Mouse (Mus musculus): ENCODE measurements around the gene 0610009B22Rik. TPM values are rescaled to one million over a fixed set of nuclear protein-coding genes. Genes with fewer than 3 reads are reported as not detected.
A peak's percentile ranks its signal among the peaks of the same experiment; 100 is the strongest.

Gene 0610009B22Rik
- polyA plus RNA-seq, 1 experiment from 2014 or later = 81.0 TPM

DNA sequence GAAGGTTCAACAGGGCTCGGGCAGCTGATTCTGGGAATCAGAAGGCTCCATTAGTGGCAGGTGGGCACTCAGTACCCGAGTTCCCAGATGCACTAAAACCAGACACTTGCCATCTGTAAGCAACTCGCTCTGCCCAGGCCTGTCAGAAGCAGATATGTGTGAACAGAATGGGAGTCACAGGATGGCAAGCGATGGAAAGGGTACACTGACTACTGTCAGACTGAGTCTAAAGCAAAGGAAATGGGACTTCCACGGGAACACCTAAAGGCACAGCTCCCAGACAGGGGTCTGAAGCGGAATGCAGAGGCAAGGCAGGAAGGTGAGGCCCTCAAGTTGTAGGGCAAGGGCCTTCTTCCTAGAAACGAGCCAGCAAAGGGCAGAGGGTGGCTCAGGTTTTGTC, 42.4 kb downstream of the 0610009B22Rik start:
- DNase-seq (no peak), ATAC-seq (ENCODE audit: insufficient read depth) (no peak)
- Histone ChIP-seq H3K4me3 (ENCODE audit: low read depth, low read length) (no peak overlapping the region), H3K27ac (ENCODE audit: low read depth) (peak overlapping the region; percentile 50), H3K9ac (no peak overlapping the region; the same call in 1 of the 2 replicates), H3K36me3 (ENCODE audit: insufficient read depth) (peaks cover 33% of the 10 kb centered on the region), H3K4me1 (ENCODE audit: insufficient read depth) (peaks cover 8% of the 10 kb centered on the region; the same call in 1 of the 2 replicates), H3K27me3 (ENCODE audit: insufficient read depth, low read length) (no peaks in the 10 kb centered on the region; the same call in 1 of the 2 replicates), H3K4me2 (no peak overlapping the region), H3K9me3 (ENCODE audit: low read depth, low read length) (no peaks in the 10 kb centered on the region)
- WGBS = 71% methylated on average over 7 of the region's 7 CpGs
- TF ChIP-seq CTCF (IDR thresholded peaks at IDR 0.05; ENCODE audit: low read depth) = no peak

DNA sequence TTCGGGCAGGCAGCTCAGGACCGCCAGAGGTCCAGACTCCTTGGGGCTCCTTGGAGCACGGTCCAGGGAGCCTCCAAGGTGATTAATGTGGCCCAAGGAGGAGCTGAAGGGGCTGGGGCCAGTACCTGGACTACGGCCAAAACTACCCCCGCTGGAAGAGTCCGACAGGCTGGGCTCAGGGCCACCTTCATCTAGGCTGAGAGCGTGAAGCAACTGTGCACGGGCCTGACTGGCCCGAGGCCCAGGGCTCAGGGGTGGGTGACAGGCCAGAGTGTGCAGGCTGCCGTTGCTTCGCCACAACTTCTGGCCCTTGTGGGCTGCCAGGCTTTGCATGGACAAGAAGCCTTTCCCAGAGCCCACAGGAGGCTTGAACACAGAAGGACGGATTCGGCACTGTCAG, 43.4 kb downstream of the 0610009B22Rik start:
- 41% methylated on average over 13 of the region's 13 CpGs for WGBS
- ATAC-seq (ENCODE audit: insufficient read depth) = 0 out of 2 replicates have a peak, but pooled peaks have one; percentile 19
- H3K9me3 ChIP-seq (ENCODE audit: low read depth, low read length) = no peaks in the 10 kb centered on the region
- H3K9ac ChIP-seq = no peak overlapping the region
- peak; percentile 61 for DNase-seq
- H3K27ac ChIP-seq (ENCODE audit: low read depth) = no peak overlapping the region; the same call in 1 of the 2 replicates
- H3K27me3 ChIP-seq (ENCODE audit: insufficient read depth, low read length) = no peaks in the 10 kb centered on the region; the same call in 1 of the 2 replicates
- TF ChIP-seq CTCF (IDR thresholded peaks at IDR 0.05; ENCODE audit: low read depth) = no peak
- H3K4me3 ChIP-seq (ENCODE audit: low read depth, low read length) = no peak overlapping the region
- peaks cover 33% of the 10 kb centered on the region for H3K36me3 ChIP-seq (ENCODE audit: insufficient read depth)
- H3K4me2 ChIP-seq = peak overlapping the region; percentile 10; the same call in 1 of the 2 replicates
- H3K4me1 ChIP-seq (ENCODE audit: insufficient read depth) = peaks cover 8% of the 10 kb centered on the region; the same call in 1 of the 2 replicates

- Histone ChIP-seq H3K9ac (no peak overlapping the region), H3K4me2 (peak overlapping the region; percentile 1; the same call in 1 of the 2 replicates), H3K27ac (ENCODE audit: low read depth) (no peak overlapping the region), H3K36me3 (ENCODE audit: insufficient read depth) (peaks cover 33% of the 10 kb centered on the region), H3K4me3 (ENCODE audit: low read depth, low read length) (no peak overlapping the region), H3K9me3 (ENCODE audit: low read depth, low read length) (no peaks in the 10 kb centered on the region), H3K4me1 (ENCODE audit: insufficient read depth) (peaks cover 8% of the 10 kb centered on the region; the same call in 1 of the 2 replicates), H3K27me3 (ENCODE audit: insufficient read depth, low read length) (no peaks in the 10 kb centered on the region; the same call in 1 of the 2 replicates)
- ATAC-seq (ENCODE audit: insufficient read depth) (no peak), DNase-seq (no peak)
- TF ChIP-seq CTCF (IDR thresholded peaks at IDR 0.05; ENCODE audit: low read depth) = no peak
- WGBS = 75% methylated on average over 16 of the region's 16 CpGs
These were observed 44.5 kb downstream of the 0610009B22Rik start for GRCm38 (mm10) chr11:51644217-51644616.

- no peak for DNase-seq
- Histone ChIP-seq H3K9ac (no peak overlapping the region; the same call in 1 of the 2 replicates), H3K4me3 (ENCODE audit: low read depth, low read length) (no peak overlapping the region), H3K27ac (ENCODE audit: low read depth) (peak overlapping the region; percentile 18; the same call in 1 of the 2 replicates), H3K4me2 (peak overlapping the region; percentile 1; the same call in 1 of the 2 replicates), H3K36me3 (ENCODE audit: insufficient read depth) (peaks cover 33% of the 10 kb centered on the region), H3K4me1 (ENCODE audit: insufficient read depth) (peaks cover 3% of the 10 kb centered on the region; the same call in 1 of the 2 replicates), H3K27me3 (ENCODE audit: insufficient read depth, low read length) (no peaks in the 10 kb centered on the region; the same call in 1 of the 2 replicates), H3K9me3 (ENCODE audit: low read depth, low read length) (no peaks in the 10 kb centered on the region)
- no peak for TF ChIP-seq CTCF (IDR thresholded peaks at IDR 0.05; ENCODE audit: low read depth)
- no peak for ATAC-seq (ENCODE audit: insufficient read depth)
- 47% methylated on average over 15 of the region's 15 CpGs for WGBS
These were observed 44.9 kb downstream of the 0610009B22Rik start for GRCm38 (mm10) chr11:51643761-51644160.

DNA sequence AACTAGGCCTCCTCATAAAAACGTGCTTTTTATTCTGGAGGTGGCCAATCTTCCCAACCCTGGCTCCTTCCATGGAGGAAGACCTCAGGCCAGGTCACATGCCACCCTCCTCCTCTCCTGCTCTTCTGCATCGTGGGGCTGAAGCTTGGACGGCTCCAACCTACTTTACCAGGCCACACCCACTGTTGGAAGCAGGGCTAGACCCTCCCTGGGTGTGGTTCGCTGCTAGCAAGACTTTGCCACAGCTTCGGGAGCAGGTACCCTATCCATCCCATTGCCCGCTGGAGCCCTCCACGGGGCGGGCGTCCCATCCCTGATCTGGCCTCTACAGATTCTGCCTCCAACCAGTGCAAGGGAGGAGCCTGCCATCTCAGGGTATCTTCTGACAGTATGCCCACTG, 45.5 kb downstream of the 0610009B22Rik start:
- Histone ChIP-seq H3K9ac (no peak overlapping the region), H3K9me3 (ENCODE audit: low read depth, low read length) (no peaks in the 10 kb centered on the region), H3K4me2 (no peak overlapping the region), H3K4me3 (ENCODE audit: low read depth, low read length) (no peak overlapping the region), H3K36me3 (ENCODE audit: insufficient read depth) (peaks cover 33% of the 10 kb centered on the region), H3K27ac (ENCODE audit: low read depth) (no peak overlapping the region), H3K27me3 (ENCODE audit: insufficient read depth, low read length) (no peaks in the 10 kb centered on the region; the same call in 1 of the 2 replicates), H3K4me1 (ENCODE audit: insufficient read depth) (no peaks in the 10 kb centered on the region)
- no peak for TF ChIP-seq CTCF (IDR thresholded peaks at IDR 0.05; ENCODE audit: low read depth)
- WGBS = 68% methylated on average over 9 of the region's 9 CpGs
- no peak for DNase-seq
- no peak for ATAC-seq (ENCODE audit: insufficient read depth)

DNA sequence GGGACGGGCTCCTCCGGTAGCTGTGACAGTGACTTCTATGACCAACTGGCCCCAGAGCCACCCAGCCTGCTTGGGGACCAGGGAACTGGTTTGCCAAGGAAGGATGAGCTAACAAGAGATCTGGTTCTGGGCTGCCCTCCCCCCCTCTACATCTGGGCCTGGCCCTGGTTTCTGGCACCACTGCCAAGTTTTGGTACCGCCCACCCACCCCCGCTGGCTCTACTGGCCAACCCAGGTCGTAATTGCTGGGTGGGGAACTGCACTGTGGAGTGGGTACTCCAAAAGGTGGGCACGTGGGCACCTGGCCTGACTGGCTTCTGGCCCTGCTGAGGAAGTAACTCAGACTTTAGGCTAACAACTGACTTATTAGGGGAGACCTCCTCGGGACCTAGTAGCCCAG, 47.9 kb downstream of the 0610009B22Rik start:
- no peak for TF ChIP-seq CTCF (IDR thresholded peaks at IDR 0.05; ENCODE audit: low read depth)
- no peak overlapping the region for H3K27ac ChIP-seq (ENCODE audit: low read depth)

DNA sequence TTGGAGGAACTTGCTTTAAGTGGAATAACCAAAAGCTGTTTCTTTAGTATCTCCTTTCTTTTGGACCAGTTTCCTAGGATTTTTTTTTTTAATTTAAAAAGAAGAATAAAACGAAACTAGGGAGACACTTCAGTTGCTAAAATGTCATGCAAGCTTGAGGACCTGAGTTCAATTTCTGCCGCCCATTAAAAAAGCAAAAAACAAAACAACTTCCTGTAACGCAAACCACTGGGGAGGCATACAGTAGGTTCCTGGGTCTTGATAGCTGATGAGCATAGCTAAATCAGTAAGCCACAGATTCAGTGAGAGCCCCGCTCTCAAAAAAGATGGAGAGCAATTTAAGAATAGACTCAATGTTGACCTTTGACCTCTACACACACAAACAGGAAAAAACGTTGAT, 50.2 kb downstream of the 0610009B22Rik start:
- Histone ChIP-seq H3K9ac (no peak overlapping the region), H3K9me3 (ENCODE audit: low read depth, low read length) (no peaks in the 10 kb centered on the region), H3K36me3 (ENCODE audit: insufficient read depth) (peaks cover 11% of the 10 kb centered on the region; the same call in 1 of the 2 replicates), H3K4me1 (ENCODE audit: insufficient read depth) (no peaks in the 10 kb centered on the region), H3K4me2 (no peak overlapping the region), H3K27ac (ENCODE audit: low read depth) (peak overlapping the region; percentile 13; the same call in 1 of the 2 replicates), H3K4me3 (ENCODE audit: low read depth, low read length) (no peak overlapping the region), H3K27me3 (ENCODE audit: insufficient read depth, low read length) (no peaks in the 10 kb centered on the region)
- no peak for TF ChIP-seq CTCF (IDR thresholded peaks at IDR 0.05; ENCODE audit: low read depth)
- DNase-seq = no peak
- ATAC-seq (ENCODE audit: insufficient read depth) = no peak
- WGBS = 69% methylated on average over 5 of the region's 5 CpGs

More for the DNA sequence above, 47.9 kb downstream of the 0610009B22Rik start:
- Histone ChIP-seq H3K9me3 (ENCODE audit: low read depth, low read length) (no peaks in the 10 kb centered on the region), H3K36me3 (ENCODE audit: insufficient read depth) (peaks cover 30% of the 10 kb centered on the region), H3K4me2 (no peak overlapping the region), H3K4me1 (ENCODE audit: insufficient read depth) (no peaks in the 10 kb centered on the region), H3K4me3 (ENCODE audit: low read depth, low read length) (no peak overlapping the region), H3K27me3 (ENCODE audit: insufficient read depth, low read length) (no peaks in the 10 kb centered on the region; the same call in 1 of the 2 replicates), H3K9ac (no peak overlapping the region)
- DNase-seq = no peak
- no peak for ATAC-seq (ENCODE audit: insufficient read depth)
- WGBS = 66% methylated on average over 7 of the region's 7 CpGs

All from lung, embryonic 14.5 days (tissue).